Mouse (Mus musculus) lung, embryonic 14.5 days (tissue): ENCODE measurements around the gene Adamts15. TPM values are rescaled to one million over a fixed set of nuclear protein-coding genes. Genes with fewer than 3 reads are reported as not detected.

Source experiments
- ATAC-seq: fragments of 200-750 bp; cut with Nextera tagmentation; 2 replicates; pipeline ENCODE4 v1.8.0; 2017; ENCODE audit warnings: mild to moderate bottlenecking, moderate TSS enrichment, moderate library complexity; ENCODE audit not compliant: insufficient read depth
- DNase-seq: peaks from one replicate; pipeline ENCODE4 v3.0.0-alpha.2; 2015
- H3K27ac ChIP-seq: fragments of 300-500 bp; sonication (generic); 2 replicates; pipeline ENCODE4 v1.5.1; 2014; ENCODE audit warnings: low read depth, mild to moderate bottlenecking, moderate library complexity
- H3K27me3 ChIP-seq: fragments of 300-500 bp; sonication (generic); 2 replicates; pipeline ENCODE4 v1.6.1; 2014; ENCODE audit warnings: low read length, control low read depth; ENCODE audit not compliant: insufficient read depth
- H3K36me3 ChIP-seq: fragments of 300-500 bp; sonication (generic); 2 replicates; pipeline ENCODE4 v1.6.1; 2014; ENCODE audit warnings: control low read depth; ENCODE audit not compliant: insufficient read depth
- H3K4me1 ChIP-seq: fragments of 300-500 bp; sonication (generic); 2 replicates; pipeline ENCODE4 v1.6.1; 2014; ENCODE audit warnings: antibody characterized with exemption, control low read depth; ENCODE audit not compliant: insufficient read depth
- H3K4me2 ChIP-seq: fragments of 300-500 bp; sonication (generic); 2 replicates; pipeline ENCODE4 v1.6.1; 2014; ENCODE audit warnings: mild to moderate bottlenecking
- H3K4me3 ChIP-seq: fragments of 300-500 bp; sonication (generic); 2 replicates; pipeline ENCODE4 v1.5.1; 2014; ENCODE audit warnings: low read depth, low read length
- H3K9ac ChIP-seq: fragments of 300-500 bp; sonication (generic); 2 replicates; pipeline ENCODE4 v1.6.1; 2014
- H3K9me3 ChIP-seq: fragments of 300-500 bp; sonication (generic); 2 replicates; pipeline ENCODE4 v1.6.1; 2016; ENCODE audit warnings: low read depth, low read length, control low read depth
- CTCF ChIP-seq: IDR thresholded peaks from 2 replicates; pipeline ENCODE4 v1.5.1; 2016; ENCODE audit warnings: antibody characterized with exemption, low read depth
- WGBS: fragments of 180-500 bp; shearing (Covaris S2); extraction: QIAGEN DNeasy Blood & Tissue Kit; methylation state at CpG from one replicate; pipeline ENCODE4 v1.1.7; 2014; 5-methylcytosine and 5-hydroxymethylcytosine counted together
- polyA plus RNA-seq: library from polyadenylated mRNA; unstranded; fragments of >200 nt; fragmentation: Nextera tagmentation; extraction: Ambion mirVana; gene quantifications from 2 replicates; pipeline ENCODE4 v1.2.1, GENCODE M21; 2014

Adamts15 gene
- polyA plus RNA-seq, 1 experiment from 2014 or later: 6.2 TPM

- Histone ChIP-seq H3K4me3 (no peak overlapping the region), H3K36me3 (no peaks in the 10 kb centered on the region), H3K27ac (no peak overlapping the region), H3K4me2 (no peak overlapping the region), H3K4me1 (peaks cover 2% of the 10 kb centered on the region; the same call in 1 of the 2 replicates), H3K9me3 (no peaks in the 10 kb centered on the region), H3K9ac (no peak overlapping the region), H3K27me3 (peaks cover 12% of the 10 kb centered on the region)
- no peak for ATAC-seq
- no peak for TF ChIP-seq CTCF
- 54% methylated on average over 6 of the region's 6 CpGs for WGBS
- DNase-seq: no peak
Observed at GRCm38 (mm10) chr9:30916266-30916968, 5.8 kb downstream of the Adamts15 start.

DNA sequence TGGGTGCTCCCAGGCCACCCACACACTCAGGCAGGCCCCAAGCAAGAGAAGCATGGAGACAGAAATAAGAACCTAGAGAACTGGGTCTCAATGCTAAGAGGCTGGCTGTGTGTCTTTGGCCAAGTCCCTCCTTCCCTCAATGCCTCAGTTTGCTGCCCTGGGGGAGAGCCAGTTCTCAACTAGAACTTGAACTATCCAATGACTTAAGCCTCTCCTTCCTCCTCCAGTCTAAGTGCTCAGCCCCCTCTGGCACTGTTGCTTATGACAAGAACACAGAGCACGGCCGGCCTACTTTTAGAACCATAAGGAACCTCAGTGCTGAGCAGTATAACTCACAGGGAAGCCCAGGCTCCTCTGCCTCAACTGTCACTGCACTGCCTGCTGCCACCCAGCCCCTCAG lies 8.0 kb downstream of the Adamts15 start:
- H3K27ac ChIP-seq: no peak overlapping the region
- H3K4me1 ChIP-seq: no peaks in the 10 kb centered on the region
- no peak overlapping the region for H3K4me3 ChIP-seq
- TF ChIP-seq CTCF: no peak
- no peak overlapping the region for H3K4me2 ChIP-seq
- no peak for ATAC-seq
- no peaks in the 10 kb centered on the region for H3K27me3 ChIP-seq
- H3K9ac ChIP-seq: no peak overlapping the region
- H3K36me3 ChIP-seq: no peaks in the 10 kb centered on the region
- DNase-seq: no peak
- WGBS: 79% methylated on average over 2 of the region's 2 CpGs
- no peaks in the 10 kb centered on the region for H3K9me3 ChIP-seq

DNA sequence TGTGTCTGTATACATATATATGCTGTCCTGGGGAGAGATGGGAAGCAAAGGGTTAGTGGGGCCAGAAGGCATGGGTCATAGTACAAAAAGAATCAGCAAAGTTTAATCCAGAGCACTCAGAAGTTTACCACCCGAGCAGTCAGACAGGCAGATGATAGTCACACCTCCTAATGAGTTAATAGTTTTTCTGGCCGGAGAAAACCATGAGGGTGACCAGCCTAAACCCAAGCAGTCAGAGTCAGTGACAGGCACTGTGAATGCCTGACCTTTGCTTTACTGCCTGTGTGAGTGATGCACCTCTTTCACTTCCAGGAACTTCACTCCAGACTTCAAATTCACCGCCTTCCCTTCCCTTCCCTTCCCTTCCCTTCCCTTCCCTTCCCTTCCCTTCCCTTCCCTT lies 8.8 kb downstream of the Adamts15 start:
- H3K27me3 ChIP-seq: no peaks in the 10 kb centered on the region
- H3K36me3 ChIP-seq: no peaks in the 10 kb centered on the region
- no peak for DNase-seq
- no peak for ATAC-seq
- whole genome bisulfite sequencing: 52% methylated on average over 3 of the region's 3 CpGs
- H3K27ac ChIP-seq: no peak overlapping the region
- no peak for TF ChIP-seq CTCF
- no peaks in the 10 kb centered on the region for H3K4me1 ChIP-seq
- H3K4me3 ChIP-seq: no peak overlapping the region
- no peak overlapping the region for H3K9ac ChIP-seq
- H3K4me2 ChIP-seq: no peak overlapping the region
- H3K9me3 ChIP-seq: no peaks in the 10 kb centered on the region

DNA sequence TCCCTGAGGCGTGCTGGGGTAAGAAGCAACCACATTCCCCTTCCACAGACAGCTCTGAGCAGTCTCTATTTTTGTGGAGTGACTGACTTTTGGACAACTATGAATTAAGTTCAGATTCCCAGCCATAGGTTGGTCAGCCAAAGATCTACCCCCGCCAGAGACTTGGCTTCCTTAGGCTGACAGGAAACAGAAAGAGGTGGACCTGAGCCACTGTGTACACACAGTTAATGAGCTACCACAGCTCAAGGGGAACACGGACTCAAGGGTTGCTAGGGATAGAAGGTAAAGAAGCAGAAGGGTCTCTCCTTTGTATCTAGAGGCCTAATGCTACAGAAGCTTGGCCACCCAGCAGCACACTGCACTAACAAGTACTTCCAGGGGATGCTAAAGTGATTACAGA lies 10.1 kb downstream of the Adamts15 start:
- H3K36me3 ChIP-seq: no peaks in the 10 kb centered on the region
- no peak for ATAC-seq
- no peak overlapping the region for H3K4me2 ChIP-seq
- no peak for TF ChIP-seq CTCF
- no peak overlapping the region for H3K27ac ChIP-seq
- no peaks in the 10 kb centered on the region for H3K27me3 ChIP-seq
- no peak overlapping the region for H3K9ac ChIP-seq
- H3K4me1 ChIP-seq: no peaks in the 10 kb centered on the region
- 46% methylated on average over 3 of the region's 3 CpGs for WGBS
- no peak overlapping the region for H3K4me3 ChIP-seq
- H3K9me3 ChIP-seq: no peaks in the 10 kb centered on the region
- no peak for DNase-seq

DNA sequence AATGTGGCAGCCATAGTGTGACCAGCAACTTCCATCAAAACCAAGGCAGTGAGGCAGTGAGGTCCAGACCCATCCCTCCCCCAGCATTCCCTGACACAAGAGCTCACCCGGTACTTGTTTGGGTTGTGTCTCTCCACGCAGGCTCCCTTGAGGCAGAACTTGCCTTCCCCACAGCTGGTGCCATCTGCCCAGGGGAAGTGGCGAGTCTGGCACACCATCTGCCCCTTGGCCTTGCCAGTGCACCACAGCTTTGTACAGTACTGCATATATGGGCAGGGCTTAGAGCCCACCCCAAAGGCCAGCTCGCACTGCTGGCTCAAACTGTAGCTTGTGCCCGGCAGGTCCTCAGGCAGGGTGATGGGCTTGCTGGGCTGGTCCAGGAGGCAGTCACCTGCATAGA lies 11.8 kb downstream of the Adamts15 start:
- no peak overlapping the region for H3K9ac ChIP-seq
- H3K27me3 ChIP-seq: no peaks in the 10 kb centered on the region
- no peak for DNase-seq
- H3K4me2 ChIP-seq: no peak overlapping the region
- H3K27ac ChIP-seq: no peak overlapping the region
- H3K4me1 ChIP-seq: no peaks in the 10 kb centered on the region
- H3K9me3 ChIP-seq: no peaks in the 10 kb centered on the region
- 76% methylated on average over 5 of the region's 5 CpGs for WGBS
- H3K36me3 ChIP-seq: no peaks in the 10 kb centered on the region
- no peak for ATAC-seq
- no peak for TF ChIP-seq CTCF
- no peak overlapping the region for H3K4me3 ChIP-seq

DNA sequence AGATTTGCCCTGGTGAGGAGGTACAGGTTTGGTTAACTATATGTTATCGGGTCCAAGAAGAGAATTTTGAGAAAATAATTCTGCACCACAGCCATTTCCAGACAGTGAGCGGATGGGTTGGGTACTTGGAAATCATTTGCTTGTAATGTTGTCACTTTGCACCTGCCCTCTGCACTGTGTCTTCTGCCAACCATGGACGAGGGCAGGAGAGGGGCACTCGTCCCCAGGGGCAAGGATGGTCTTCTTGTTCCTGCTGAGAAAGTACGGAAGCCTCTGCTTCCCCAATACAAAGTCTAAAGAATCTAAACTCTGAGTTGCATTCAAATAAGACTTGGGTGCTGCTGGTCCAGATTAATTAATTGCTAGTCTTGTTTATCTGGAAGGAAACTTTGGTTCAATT lies 13.3 kb downstream of the Adamts15 start:
- no peaks in the 10 kb centered on the region for H3K36me3 ChIP-seq

GRCm38 (mm10) chr9:30908296-30908690 lies 14.0 kb downstream of the Adamts15 start:
- no peak for TF ChIP-seq CTCF
- H3K27ac ChIP-seq: no peak overlapping the region
- DNase-seq (no peak), ATAC-seq (peak; percentile 11; the same call in 1 of the 2 replicates)
- H3K4me3 ChIP-seq: no peak overlapping the region
- no peak overlapping the region for H3K9ac ChIP-seq
- no peaks in the 10 kb centered on the region for H3K9me3 ChIP-seq
- no peaks in the 10 kb centered on the region for H3K4me1 ChIP-seq
- WGBS: 43% methylated on average over 5 of the region's 5 CpGs
- H3K27me3 ChIP-seq: no peaks in the 10 kb centered on the region
- no peaks in the 10 kb centered on the region for H3K36me3 ChIP-seq
- H3K4me2 ChIP-seq: no peak overlapping the region

More for the DNA sequence above, 13.3 kb downstream of the Adamts15 start:
- Histone ChIP-seq H3K4me3 (no peak overlapping the region), H3K4me2 (no peak overlapping the region), H3K27ac (no peak overlapping the region), H3K27me3 (no peaks in the 10 kb centered on the region), H3K9me3 (no peaks in the 10 kb centered on the region), H3K4me1 (no peaks in the 10 kb centered on the region), H3K9ac (no peak overlapping the region)
- WGBS: 76% methylated on average over 5 of the region's 5 CpGs
- no peak for TF ChIP-seq CTCF
- DNase-seq (no peak), ATAC-seq (no peak)
